Mouse (Mus musculus) hindbrain, embryonic 11.5 days (tissue): ENCODE measurements around the gene Ip6k1. TPM values are rescaled to one million over a fixed set of nuclear protein-coding genes. Genes with fewer than 3 reads are reported as not detected.

Source experiments
- ATAC-seq: fragments of 200-750 bp; cut with Nextera tagmentation; 2 replicates; pipeline ENCODE4 v1.8.0; 2017; ENCODE audit warnings: mild to moderate bottlenecking, moderate TSS enrichment, moderate library complexity; ENCODE audit not compliant: low FRiP score
- DNase-seq: peaks from one replicate; pipeline ENCODE4 v3.0.0-alpha.2; 2015; ENCODE audit warnings: low spot score
- H3K27ac ChIP-seq: fragments of 300-500 bp; sonication (generic); 2 replicates; pipeline ENCODE4 v1.5.1; 2014; ENCODE audit warnings: mild to moderate bottlenecking, low read depth, low read length
- H3K27me3 ChIP-seq: fragments of 300-500 bp; sonication (generic); 2 replicates; pipeline ENCODE4 v1.6.1; 2014; ENCODE audit warnings: mild to moderate bottlenecking, low read length, moderate library complexity, mixed read lengths; ENCODE audit not compliant: control insufficient read depth, insufficient read depth
- H3K36me3 ChIP-seq: fragments of 300-500 bp; sonication (generic); 2 replicates; pipeline ENCODE4 v1.6.1; 2014; ENCODE audit warnings: mild to moderate bottlenecking, low read length, moderate library complexity, mixed read lengths; ENCODE audit not compliant: control insufficient read depth, insufficient read depth
- H3K4me1 ChIP-seq: fragments of 300-500 bp; sonication (generic); replicated peaks from 2 replicates; pipeline ENCODE4 v1.6.1; 2014; ENCODE audit warnings: low read length, mixed read lengths; ENCODE audit not compliant: control insufficient read depth, insufficient read depth
- H3K4me2 ChIP-seq: fragments of 300-500 bp; sonication (generic); replicated peaks from 2 replicates; pipeline ENCODE4 v1.6.1; 2014; ENCODE audit warnings: mild to moderate bottlenecking, low read depth, low read length
- H3K4me3 ChIP-seq: fragments of 300-500 bp; sonication (generic); 2 replicates; pipeline ENCODE4 v1.5.1; 2014; ENCODE audit warnings: low read depth, low read length
- H3K9ac ChIP-seq: fragments of 300-500 bp; sonication (generic); 2 replicates; pipeline ENCODE4 v1.6.1; 2014; ENCODE audit warnings: low read depth, low read length
- H3K9me3 ChIP-seq: fragments of 300-500 bp; sonication (generic); 2 replicates; pipeline ENCODE4 v1.6.1; 2016; ENCODE audit warnings: low read length; ENCODE audit not compliant: control insufficient read depth
- WGBS: fragments of 180-500 bp; shearing (Covaris S2); extraction: QIAGEN DNeasy Blood & Tissue Kit; methylation state at CpG from one replicate; pipeline ENCODE4 v1.1.7; 2014; 5-methylcytosine and 5-hydroxymethylcytosine counted together
- polyA plus RNA-seq: library from polyadenylated mRNA; unstranded; fragments of >200 nt; fragmentation: Nextera tagmentation; extraction: Ambion mirVana; gene quantifications from 2 replicates; pipeline ENCODE4 v1.2.1, GENCODE M21; 2014

The Ip6k1 gene
- polyA plus RNA-seq, 1 experiment from 2014 or later, result 27.4 TPM

DNA sequence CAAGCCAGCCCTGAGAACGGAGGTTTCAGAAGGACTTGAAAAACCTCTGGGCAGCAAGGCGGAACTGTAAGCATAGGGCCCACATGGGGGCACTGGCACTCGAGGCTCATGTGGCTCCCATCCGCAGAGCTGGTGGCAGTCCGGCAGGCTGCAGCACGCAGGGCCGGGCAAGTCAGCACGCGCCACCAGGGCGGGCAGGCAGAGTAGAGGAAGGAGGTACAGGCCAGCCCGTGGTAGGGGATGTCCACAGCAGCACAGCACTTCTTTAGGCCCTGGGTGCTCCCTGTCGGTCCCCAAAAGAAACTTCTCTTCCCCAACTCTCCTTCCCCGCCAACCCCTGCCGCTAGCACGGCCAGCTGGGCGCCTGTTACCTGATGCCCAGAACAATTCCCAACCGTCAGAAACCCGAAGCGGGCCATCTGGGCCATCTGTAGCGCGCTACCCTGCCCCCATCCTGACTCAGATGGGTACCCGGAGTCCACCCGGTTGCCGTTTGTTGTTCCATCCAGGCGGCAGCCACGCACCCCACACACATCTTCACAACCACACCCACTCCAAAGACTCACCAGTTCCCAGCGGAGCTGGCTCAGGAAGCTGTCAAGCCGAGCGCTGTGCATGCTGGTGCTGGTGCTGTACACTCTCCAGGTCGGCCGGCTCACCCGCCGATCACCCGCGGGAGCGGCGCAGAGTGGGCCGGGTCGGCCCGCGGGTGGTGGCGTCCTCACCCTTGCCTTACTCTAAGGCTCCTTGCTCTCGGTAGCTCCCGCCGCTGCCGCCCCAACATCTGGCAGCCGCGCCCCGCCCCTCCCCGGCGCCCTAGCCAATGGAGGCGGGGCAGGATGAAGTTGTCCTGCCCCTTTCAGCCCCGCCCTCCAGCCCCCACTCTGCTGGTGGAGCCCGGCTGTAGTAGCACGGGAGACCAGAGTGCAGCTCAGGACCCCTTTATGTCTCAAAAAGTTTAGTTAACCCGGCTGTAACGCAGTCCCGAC, 16.9 kb upstream of the Ip6k1 start, which contains the start of gene Inka1:
Gene Inka1 (minus strand): TSS at position 749 of the 989 bp plus-strand sequence.
- H3K4me1 ChIP-seq, result peaks cover 2% of the 10 kb centered on the region; the same call in 1 of the 2 replicates
- peak within 1 kb of the TSS; percentile 60 for H3K9ac ChIP-seq
- H3K4me3 ChIP-seq, result peak within 1 kb of the TSS; percentile 64
- H3K36me3 ChIP-seq, result no peaks in the 10 kb centered on the region
- peak within 1 kb of the TSS; percentile 62 for H3K27ac ChIP-seq
- H3K9me3 ChIP-seq, result no peaks in the 10 kb centered on the region
- peaks cover 7% of the 10 kb centered on the region for H3K27me3 ChIP-seq
- DNase-seq (peak; percentile 90), ATAC-seq (peak; percentile 78)
- under 1% methylated on average over 47 of the region's 58 CpGs for WGBS
- peak within 1 kb of the TSS; percentile 89 for H3K4me2 ChIP-seq

DNA sequence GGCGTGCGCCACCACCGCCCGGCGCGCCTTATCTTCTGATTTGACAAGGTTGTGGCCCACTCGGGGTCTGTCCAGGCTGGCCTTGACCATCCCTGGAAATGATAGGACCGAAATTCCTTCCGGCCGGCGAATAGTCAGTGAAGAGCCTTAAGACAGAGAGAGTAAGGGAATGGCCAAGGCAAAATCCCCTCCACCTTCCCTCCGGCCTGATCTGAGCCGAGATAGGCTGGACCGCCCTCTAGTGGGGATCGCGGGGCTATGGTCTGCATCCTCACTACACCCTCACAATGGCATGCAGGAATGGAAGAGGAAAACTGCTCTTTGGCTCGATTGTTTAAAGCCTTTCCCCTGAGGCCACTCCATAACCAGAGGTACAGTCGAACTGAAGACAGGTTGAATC, 15.9 kb upstream of the Ip6k1 start:
- peak overlapping the region; percentile 64; the same call in 1 of the 2 replicates for H3K4me3 ChIP-seq
- WGBS, result 3% methylated on average over 18 of the region's 18 CpGs

DNA sequence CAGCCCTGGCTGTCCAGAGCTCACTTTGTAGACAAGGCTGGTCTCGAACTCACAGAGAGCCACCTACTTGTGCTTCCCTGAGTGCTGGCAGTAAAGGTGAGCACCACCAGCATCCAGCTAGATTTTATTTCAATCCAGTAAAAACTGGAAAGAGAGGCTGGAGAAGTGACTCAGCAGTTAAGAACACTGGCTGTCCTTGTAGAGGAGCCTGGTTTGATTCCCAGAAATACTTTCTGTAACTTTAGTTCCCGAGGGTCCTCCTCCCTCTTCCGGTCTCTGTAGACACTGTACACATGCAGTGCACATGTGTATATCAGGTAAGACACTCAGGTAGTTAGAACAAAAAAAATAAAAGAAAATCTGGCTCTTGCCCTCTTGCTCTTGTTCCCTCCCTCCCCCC, 14.4 kb upstream of the Ip6k1 start:
- no peak overlapping the region for H3K9ac ChIP-seq

More for the DNA sequence above, 15.9 kb upstream of the Ip6k1 start:
- DNase-seq, result peak; percentile 87
- peak overlapping the region; percentile 89; the same call in 1 of the 2 replicates for H3K4me2 ChIP-seq
- no peaks in the 10 kb centered on the region for H3K9me3 ChIP-seq
- H3K4me1 ChIP-seq, result peaks cover 2% of the 10 kb centered on the region; the same call in 1 of the 2 replicates
- peaks cover 7% of the 10 kb centered on the region for H3K27me3 ChIP-seq
- H3K9ac ChIP-seq, result no peak overlapping the region
- no peak overlapping the region for H3K27ac ChIP-seq
- peak; percentile 68 for ATAC-seq
- H3K36me3 ChIP-seq, result no peaks in the 10 kb centered on the region

DNA sequence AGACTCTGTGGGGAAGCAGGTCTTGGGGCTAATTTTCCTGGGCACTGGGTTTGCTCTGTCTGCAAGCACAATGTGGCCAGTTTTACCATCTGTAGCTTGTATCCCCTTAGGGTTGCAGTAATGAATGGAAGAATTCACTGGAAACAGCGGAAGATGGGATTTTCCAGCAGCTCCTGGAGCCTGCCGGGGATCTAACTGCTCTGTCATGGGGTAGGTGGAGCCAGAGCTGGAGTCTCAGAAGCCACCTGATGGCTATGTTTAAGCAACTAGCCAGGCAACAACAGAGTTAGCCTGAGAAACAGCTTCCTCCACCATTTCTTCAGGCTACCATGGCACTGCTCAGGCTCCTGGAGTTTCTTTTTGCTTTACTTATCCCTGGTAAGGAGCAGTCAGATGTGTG, 10.1 kb upstream of the Ip6k1 start, which contains the start of gene Cdhr4:
Gene Cdhr4 (plus strand): TSS at position 301 of the 400 bp plus-strand sequence.
- no peak within 1 kb of the TSS for H3K9ac ChIP-seq
- DNase-seq (no peak), ATAC-seq (no peak)
- no peak within 1 kb of the TSS for H3K4me2 ChIP-seq
- H3K4me3 ChIP-seq, result no peak within 1 kb of the TSS
- no peaks in the 10 kb centered on the region for H3K36me3 ChIP-seq
- no peaks in the 10 kb centered on the region for H3K27me3 ChIP-seq
- no peaks in the 10 kb centered on the region for H3K4me1 ChIP-seq
- WGBS, result 87% methylated on average over 2 of the region's 2 CpGs
- no peaks in the 10 kb centered on the region for H3K9me3 ChIP-seq
- no peak within 1 kb of the TSS for H3K27ac ChIP-seq

More for the DNA sequence above, 14.4 kb upstream of the Ip6k1 start:
- peaks cover 7% of the 10 kb centered on the region for H3K27me3 ChIP-seq
- H3K9me3 ChIP-seq, result no peaks in the 10 kb centered on the region
- H3K36me3 ChIP-seq, result no peaks in the 10 kb centered on the region
- WGBS, result 70% methylated on average over 3 of the region's 3 CpGs
- ATAC-seq (no peak), DNase-seq (no peak)
- no peak overlapping the region for H3K27ac ChIP-seq
- no peak overlapping the region for H3K4me2 ChIP-seq
- no peaks in the 10 kb centered on the region for H3K4me1 ChIP-seq
- H3K4me3 ChIP-seq, result no peak overlapping the region

DNA sequence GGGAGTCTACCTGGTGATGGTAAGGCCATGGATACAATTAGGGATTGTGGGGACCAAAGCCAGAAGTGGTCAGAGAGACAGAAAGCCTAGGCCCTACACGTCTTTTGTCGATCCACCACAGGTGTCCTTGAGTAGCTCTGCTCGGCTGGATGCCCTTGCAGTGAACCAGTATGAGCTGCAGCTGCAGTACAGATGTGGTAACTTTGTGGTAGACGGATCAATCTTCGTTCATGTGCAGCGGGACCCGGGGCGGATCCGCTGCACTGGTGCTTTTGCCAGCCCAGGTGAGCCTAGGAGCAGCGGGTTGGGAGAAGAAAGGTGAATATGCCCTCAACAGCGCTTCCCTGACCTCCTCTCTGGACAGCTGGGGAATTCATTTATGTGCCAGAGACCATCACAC, 9.3 kb upstream of the Ip6k1 start:
- no peaks in the 10 kb centered on the region for H3K36me3 ChIP-seq
- 87% methylated on average over 11 of the region's 11 CpGs for WGBS
- H3K27me3 ChIP-seq, result no peaks in the 10 kb centered on the region
- H3K9ac ChIP-seq, result no peak overlapping the region
- DNase-seq (no peak), ATAC-seq (no peak)
- no peak overlapping the region for H3K4me2 ChIP-seq
- H3K9me3 ChIP-seq, result no peaks in the 10 kb centered on the region
- no peak overlapping the region for H3K27ac ChIP-seq
- no peak overlapping the region for H3K4me3 ChIP-seq
- H3K4me1 ChIP-seq, result no peaks in the 10 kb centered on the region

DNA sequence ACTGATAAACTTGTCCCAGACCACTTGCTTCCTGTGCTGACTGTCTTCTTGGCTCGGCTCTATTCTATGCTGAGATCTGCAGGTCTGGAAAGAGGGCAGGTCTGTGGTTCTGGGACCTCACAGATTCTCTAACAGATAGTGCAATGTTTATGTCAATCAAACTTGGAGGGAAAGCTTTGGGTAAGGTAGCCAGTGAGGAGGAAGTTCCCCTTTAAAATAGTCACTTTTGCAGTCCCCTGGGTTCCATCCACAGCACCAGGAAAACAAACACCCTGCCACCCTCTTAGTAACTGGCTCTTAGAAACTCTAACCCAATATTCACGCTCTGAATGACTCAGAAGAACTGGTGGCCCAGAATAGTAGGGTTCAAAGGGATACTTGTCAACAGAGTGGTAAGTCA, 7.8 kb upstream of the Ip6k1 start:
- Histone ChIP-seq H3K36me3 (no peaks in the 10 kb centered on the region), H3K4me3 (no peak overlapping the region), H3K9ac (no peak overlapping the region), H3K4me2 (no peak overlapping the region), H3K27me3 (no peaks in the 10 kb centered on the region), H3K27ac (no peak overlapping the region), H3K4me1 (no peaks in the 10 kb centered on the region), H3K9me3 (no peaks in the 10 kb centered on the region)
- no peak for DNase-seq
- no peak for ATAC-seq
- WGBS, result 74% methylated on average over 2 of the region's 2 CpGs

DNA sequence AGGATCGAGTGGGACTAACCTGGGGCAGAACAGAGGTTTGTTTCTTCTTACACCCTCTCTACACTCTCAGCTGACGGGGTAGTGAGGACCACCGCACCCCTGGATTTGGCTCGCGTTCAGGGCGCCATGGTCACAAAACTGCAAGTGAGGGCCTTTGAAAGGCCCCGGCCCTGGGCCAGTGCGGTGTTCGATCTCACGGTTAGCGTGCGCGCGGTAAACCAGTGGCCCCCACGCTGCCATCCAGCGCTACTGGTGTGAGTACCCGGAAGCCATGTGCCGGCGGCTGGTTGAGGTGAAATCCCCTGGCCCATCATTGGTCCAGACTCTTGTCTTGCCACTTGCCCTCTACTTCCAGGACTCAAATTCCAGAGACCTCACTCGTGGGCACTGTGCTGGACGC, 6.8 kb upstream of the Ip6k1 start:
- ATAC-seq, result no peak
- Histone ChIP-seq H3K4me2 (no peak overlapping the region), H3K4me1 (no peaks in the 10 kb centered on the region), H3K36me3 (no peaks in the 10 kb centered on the region), H3K27ac (no peak overlapping the region), H3K27me3 (no peaks in the 10 kb centered on the region), H3K9me3 (no peaks in the 10 kb centered on the region), H3K9ac (no peak overlapping the region), H3K4me3 (no peak overlapping the region)
- no peak for DNase-seq
- WGBS, result 95% methylated on average over 21 of the region's 21 CpGs

DNA sequence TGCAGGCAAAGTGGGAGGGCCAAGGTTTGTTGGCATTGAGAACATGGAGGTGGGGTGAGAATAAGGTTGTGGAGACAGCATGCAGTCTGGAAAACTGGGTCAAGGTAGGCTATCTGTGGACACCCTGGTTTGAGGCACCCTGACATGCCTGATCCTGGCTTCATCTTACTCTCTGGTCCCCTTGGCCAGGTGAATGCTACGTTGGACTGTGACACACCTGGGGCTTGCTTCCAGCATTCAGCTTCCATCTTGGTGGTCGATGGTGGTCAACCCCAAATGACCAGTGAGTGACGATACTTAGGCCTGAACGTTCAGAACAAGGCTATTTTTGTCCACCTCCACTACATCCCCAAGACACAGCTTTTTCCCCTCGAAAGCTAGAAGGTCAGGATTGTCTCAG, 6.3 kb upstream of the Ip6k1 start, which contains the start of gene Gm20662:
Gene Gm20662 (plus strand): TSS at position 301 of the 400 bp plus-strand sequence.
- Histone ChIP-seq H3K4me1 (no peaks in the 10 kb centered on the region), H3K9me3 (no peaks in the 10 kb centered on the region), H3K27ac (no peak within 1 kb of the TSS), H3K4me3 (no peak within 1 kb of the TSS), H3K9ac (no peak within 1 kb of the TSS), H3K27me3 (no peaks in the 10 kb centered on the region), H3K4me2 (no peak within 1 kb of the TSS), H3K36me3 (no peaks in the 10 kb centered on the region)
- DNase-seq (no peak), ATAC-seq (no peak)
- WGBS, result 93% methylated on average over 5 of the region's 5 CpGs
